Mouse (Mus musculus): ENCODE data around the gene Thra.

DNA sequence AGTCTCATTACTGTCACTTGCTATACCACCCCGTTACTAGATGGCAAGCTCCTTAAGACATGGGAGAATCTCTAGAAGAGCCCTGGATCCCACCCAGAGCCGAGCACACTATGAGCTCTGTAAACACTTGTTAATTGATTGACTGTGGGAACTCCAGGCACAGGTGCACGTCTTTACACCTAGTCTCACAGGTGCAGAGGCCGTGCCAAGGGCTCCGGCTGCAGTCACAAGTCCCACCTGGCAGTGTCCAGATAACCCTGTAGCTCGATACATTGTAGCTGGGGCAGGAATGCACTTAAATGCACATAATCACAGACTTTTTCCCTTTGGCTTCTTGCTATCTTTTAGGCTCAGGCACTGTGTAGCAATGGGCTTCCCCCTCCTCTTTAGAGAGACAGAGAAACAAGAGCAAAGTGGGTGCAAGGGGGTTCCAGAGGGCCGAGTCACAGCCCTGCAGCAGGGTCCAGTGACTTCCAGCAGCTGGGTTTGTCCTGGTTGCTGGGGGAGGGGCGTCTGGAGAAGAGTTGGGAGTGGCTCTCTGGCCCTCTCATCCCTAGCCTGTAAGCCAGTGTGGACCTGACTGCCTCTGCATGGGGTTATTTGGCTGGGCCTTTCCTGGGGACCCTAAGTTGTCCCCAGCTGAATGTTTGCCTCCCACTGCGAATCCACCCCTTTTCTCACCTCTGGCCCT lies 3.4 kb downstream of the Thra start:
- TF ChIP-seq CTCF (IDR thresholded peaks at IDR 0.05; ENCODE audit: low read depth), result no peak
- TF ChIP-seq EP300 (IDR thresholded peaks at IDR 0.05; ENCODE audit: low read depth), result no peak
